Mouse (Mus musculus) MEL (cell line): ENCODE measurements around the gene Hacl1. TPM values are rescaled to one million over a fixed set of nuclear protein-coding genes. Genes with fewer than 3 reads are reported as not detected.
A peak's percentile ranks its signal among the peaks of the same experiment; 100 is the strongest.

Experiments
- DNase-seq: peaks from one replicate; pipeline ENCODE4 v3.0.0; 2011; ENCODE audit warnings: low read depth, low spot score
- H3K27ac ChIP-seq: 2 replicates; pipeline ENCODE4 v1.5.1; 2012; ENCODE audit warnings: low read depth, mild to moderate bottlenecking, control low read depth, low read length, moderate library complexity; ENCODE audit not compliant: control insufficient read depth
- H3K27me3 ChIP-seq, 2 experiments: fragments of 150-350 bp in 1 of 2; sonication (generic) in 1 of 2; 2 replicates each; pipeline ENCODE4 v1.6.1; 2012; ENCODE audit warnings: low read length in 2 of 2, mild to moderate bottlenecking in 2 of 2, improper control_type of control experiment in 1 of 2, moderate library complexity in 1 of 2; ENCODE audit not compliant: insufficient read depth in 2 of 2, control insufficient read depth in 1 of 2
- H3K36me3 ChIP-seq, 2 experiments: 2 replicates each; pipeline ENCODE4 v1.6.1; 2012 to 2014; ENCODE audit warnings: low read length in 2 of 2, improper control_type of control experiment in 1 of 2, inconsistent platforms in 1 of 2, mild to moderate bottlenecking in 1 of 2; ENCODE audit not compliant: insufficient read depth in 2 of 2, control insufficient read depth in 1 of 2
- H3K4me1 ChIP-seq, 2 experiments: fragments of 150-350 bp in 1 of 2; sonication (generic) in 1 of 2; 2 replicates each; pipeline ENCODE4 v1.6.1; 2012; ENCODE audit warnings: low read length in 2 of 2, improper control_type of control experiment in 1 of 2, mild to moderate bottlenecking in 1 of 2; ENCODE audit not compliant: insufficient read depth in 2 of 2, control insufficient read depth in 1 of 2
- H3K4me3 ChIP-seq, 2 experiments: fragments of 150-350 bp in 1 of 2; sonication (generic) in 1 of 2; 2 replicates each; pipeline ENCODE4 v1.5.1; 2012; ENCODE audit warnings: low read depth in 2 of 2, low read length in 2 of 2, mild to moderate bottlenecking in 2 of 2, moderate library complexity in 2 of 2, control low read depth in 1 of 2, improper control_type of control experiment in 1 of 2; ENCODE audit not compliant: control insufficient read depth in 1 of 2, insufficient read depth in 1 of 2
- H3K79me2 ChIP-seq: 2 replicates; pipeline ENCODE4 v1.6.1; 2012; ENCODE audit warnings: mild to moderate bottlenecking, low read length, moderate library complexity; ENCODE audit not compliant: control insufficient read depth, poor library complexity, insufficient read depth
- H3K9ac ChIP-seq: 2 replicates; pipeline ENCODE4 v1.6.1; 2012; ENCODE audit warnings: low read depth, mild to moderate bottlenecking, control low read depth, low read length, moderate library complexity; ENCODE audit not compliant: control insufficient read depth, poor library complexity, severe bottlenecking
- H3K9me3 ChIP-seq: fragments of 150-350 bp; sonication (generic); replicated peaks from 2 replicates; pipeline ENCODE4 v1.6.1; 2012; ENCODE audit warnings: mild to moderate bottlenecking, low read length, improper control_type of control experiment, moderate library complexity; ENCODE audit not compliant: insufficient read depth
- BHLHE40 ChIP-seq: IDR thresholded peaks from 2 replicates; pipeline ENCODE4 v1.6.1; 2012; ENCODE audit warnings: low read depth, mild to moderate bottlenecking, inconsistent platforms, low read length, improper control_type of control experiment, borderline replicate concordance
- CHD2 ChIP-seq: IDR thresholded peaks from 2 replicates; pipeline ENCODE4 v1.6.1; 2011; ENCODE audit warnings: low read length, improper control_type of control experiment
- CTCF ChIP-seq, 3 experiments: IDR thresholded peaks in 2 of 3; conservative IDR thresholded peaks in 1 of 3; 2 replicates each; pipeline ENCODE4 v1.5.1; 2011 to 2012; ENCODE audit warnings: low read length in 3 of 3, low read depth in 2 of 3, mild to moderate bottlenecking in 2 of 3, improper control_type of control experiment in 1 of 3, inconsistent platforms in 1 of 3, mixed read lengths in 1 of 3, moderate library complexity in 1 of 3; ENCODE audit not compliant: control insufficient read depth in 1 of 3, insufficient read depth in 1 of 3, poor library complexity in 1 of 3, severe bottlenecking in 1 of 3
- E2F4 ChIP-seq: IDR thresholded peaks from 2 replicates; pipeline ENCODE4 v1.6.1; 2011; ENCODE audit warnings: low read depth, low read length, improper control_type of control experiment, borderline replicate concordance
- ETS1 ChIP-seq: IDR thresholded peaks from 2 replicates; pipeline ENCODE4 v1.6.1; 2012; ENCODE audit warnings: low read depth, mild to moderate bottlenecking, inconsistent platforms, low read length, improper control_type of control experiment, moderate library complexity
- GABPA ChIP-seq: IDR thresholded peaks from 2 replicates; pipeline ENCODE4 v1.6.1; 2012; ENCODE audit warnings: low read depth, mild to moderate bottlenecking, inconsistent platforms, low read length, improper control_type of control experiment, moderate library complexity
- GATA1 ChIP-seq: IDR thresholded peaks from 2 replicates; pipeline ENCODE4 v1.6.1; 2011; ENCODE audit warnings: low read depth, low read length, improper control_type of control experiment
- HCFC1 ChIP-seq: IDR thresholded peaks from 2 replicates; pipeline ENCODE4 v1.6.1; 2012; ENCODE audit warnings: low read depth, mild to moderate bottlenecking, inconsistent platforms, low read length, improper control_type of control experiment, moderate library complexity
- JUND ChIP-seq: IDR thresholded peaks from 2 replicates; pipeline ENCODE4 v1.6.1; 2011; ENCODE audit warnings: low read depth, mild to moderate bottlenecking, improper control_type of control experiment, low read length
- MAFK ChIP-seq: IDR thresholded peaks from 2 replicates; pipeline ENCODE4 v1.6.1; 2011; ENCODE audit warnings: low read depth, mild to moderate bottlenecking, low read length, improper control_type of control experiment, borderline replicate concordance
- MAX ChIP-seq: IDR thresholded peaks from 2 replicates; pipeline ENCODE4 v1.6.1; 2011; ENCODE audit warnings: low read length, improper control_type of control experiment
- MAZ ChIP-seq: IDR thresholded peaks from 2 replicates; pipeline ENCODE4 v1.6.1; 2012; ENCODE audit warnings: low read depth, mild to moderate bottlenecking, inconsistent platforms, low read length, improper control_type of control experiment
- MEF2A ChIP-seq: IDR thresholded peaks from 2 replicates; pipeline ENCODE4 v1.6.1; 2014; ENCODE audit warnings: low read depth, mild to moderate bottlenecking, inconsistent platforms, low read length, improper control_type of control experiment; ENCODE audit not compliant: poor library complexity, insufficient replicate concordance, severe bottlenecking; ENCODE audit errors: extremely low read depth
- MXI1 ChIP-seq: IDR thresholded peaks from 2 replicates; pipeline ENCODE4 v1.6.1; 2011; ENCODE audit warnings: mild to moderate bottlenecking, low read depth, low read length, improper control_type of control experiment
- MYB ChIP-seq: IDR thresholded peaks from 2 replicates; pipeline ENCODE4 v1.6.1; 2011; ENCODE audit warnings: mild to moderate bottlenecking, low read depth, low read length, improper control_type of control experiment
- MYC ChIP-seq: IDR thresholded peaks from 2 replicates; pipeline ENCODE4 v1.6.1; 2011; ENCODE audit warnings: low read depth, mild to moderate bottlenecking, low read length, improper control_type of control experiment, moderate library complexity
- NELFE ChIP-seq: IDR thresholded peaks from 2 replicates; pipeline ENCODE4 v1.6.1; 2011; ENCODE audit warnings: low read depth, low read length, improper control_type of control experiment
- NRF1 ChIP-seq: IDR thresholded peaks from 2 replicates; pipeline ENCODE4 v1.6.1; 2014; ENCODE audit warnings: low read depth, mild to moderate bottlenecking, inconsistent platforms, low read length, improper control_type of control experiment, moderate library complexity; ENCODE audit not compliant: poor library complexity, insufficient read depth, severe bottlenecking
- RCOR1 ChIP-seq: IDR thresholded peaks from 2 replicates; pipeline ENCODE4 v1.6.1; 2012; ENCODE audit warnings: low read depth, mild to moderate bottlenecking, inconsistent platforms, low read length, improper control_type of control experiment
- SIN3A ChIP-seq: IDR thresholded peaks from 2 replicates; pipeline ENCODE4 v1.6.1; 2012; ENCODE audit warnings: low read length, improper control_type of control experiment, inconsistent platforms
- SMC3 ChIP-seq: IDR thresholded peaks from 2 replicates; pipeline ENCODE4 v1.6.1; 2011; ENCODE audit warnings: low read depth, low read length, improper control_type of control experiment
- TBP ChIP-seq: IDR thresholded peaks from 2 replicates; pipeline ENCODE4 v1.8.0; 2011; ENCODE audit warnings: low read depth, low read length, improper control_type of control experiment
- UBTF ChIP-seq: IDR thresholded peaks from 2 replicates; pipeline ENCODE4 v1.6.1; 2012; ENCODE audit warnings: low read depth, mild to moderate bottlenecking, inconsistent platforms, low read length, improper control_type of control experiment, moderate library complexity, borderline replicate concordance; ENCODE audit not compliant: insufficient read depth
- ZC3H11A ChIP-seq: IDR thresholded peaks from 2 replicates; pipeline ENCODE4 v1.6.1; 2012; ENCODE audit warnings: low read depth, mild to moderate bottlenecking, inconsistent platforms, low read length, improper control_type of control experiment
- ZKSCAN1 ChIP-seq: IDR thresholded peaks from 2 replicates; pipeline ENCODE4 v1.6.1; 2012; ENCODE audit warnings: low read depth, mild to moderate bottlenecking, inconsistent platforms, low read length, improper control_type of control experiment, moderate library complexity
- ZMIZ1 ChIP-seq: IDR thresholded peaks from 2 replicates; pipeline ENCODE4 v1.6.1; 2012; ENCODE audit warnings: low read depth, mild to moderate bottlenecking, inconsistent platforms, low read length, improper control_type of control experiment, moderate library complexity
- ZNF384 ChIP-seq: IDR thresholded peaks from 2 replicates; pipeline ENCODE4 v1.6.1; 2012; ENCODE audit warnings: low read depth, mild to moderate bottlenecking, inconsistent platforms, low read length, improper control_type of control experiment
- polyA plus RNA-seq, 2 experiments: library from polyadenylated mRNA; stranded (reverse) in 1 of 2; unstranded in 1 of 2; fragments of >175 nt in 1 of 2; fragments of >200 nt in 1 of 2; gene quantifications; 2 replicates each; pipeline versions ENCODE4 v1.2.1 to v1.2.4; 2012; ENCODE audit warnings: low replicate concordance in 2 of 2, low read depth in 1 of 2; ENCODE audit not compliant: insufficient read length in 2 of 2, insufficient read depth in 1 of 2, missing spikeins in 1 of 2
- total RNA-seq: library from RNA; depleted of rRNA; stranded (reverse); fragments of 300-350 nt; gene quantifications from 2 replicates; pipeline ENCODE4 v1.2.3, GENCODE M21; 2012

Hacl1 gene
- total and polyA plus RNA-seq, 3 experiments: 7.7 to 13.3 TPM; not detected in 1

- TF ChIP-seq MXI1: no peak
- peak; percentile 76; the same call in 1 of the 2 replicates for TF ChIP-seq MEF2A
- no peak for TF ChIP-seq JUND
- TF ChIP-seq, all 39 proteins: peak for 9
Observed at GRCm38 (mm10) chr14:31669642-31670490, 28.8 kb upstream of the Hacl1 start (continued).

GRCm38 (mm10) chr14:31669161-31669611 lies 28.1 kb upstream of the Hacl1 start:
- DNase-seq: no peak
- H3K4me3 ChIP-seq: no peak overlapping the region
- H3K36me3 ChIP-seq: peaks cover 0 to 21% of the 10 kb centered on the region in 2 experiments; a peak in 3 of 4 replicates
- peaks cover 15 to 28% of the 10 kb centered on the region in 2 experiments for H3K4me1 ChIP-seq
- peak overlapping the region; percentile 44; the same call in 1 of the 2 replicates for H3K27ac ChIP-seq
- no peaks in the 10 kb centered on the region for H3K9me3 ChIP-seq
- H3K9ac ChIP-seq: no peak overlapping the region; the same call in 1 of the 2 replicates
- TF ChIP-seq ZNF384 (no peak), GATA1 (no peak), ZMIZ1 (no peak), MYB (no peak), SIN3A (no peak), BHLHE40 (no peak), UBTF (no peak), E2F4 (no peak), ZKSCAN1 (no peak), MAX (no peak), MEF2A (no peak), CHD2 (no peak), RCOR1 (no peak), TBP (no peak)
- TF ChIP-seq, all 39 proteins: peak for 0
- no peaks in the 10 kb centered on the region for H3K79me2 ChIP-seq
- H3K27me3 ChIP-seq: no peaks in the 10 kb centered on the region

- Histone ChIP-seq H3K27ac (no peak overlapping the region), H3K27me3 (no peaks in the 10 kb centered on the region), H3K79me2 (no peaks in the 10 kb centered on the region), H3K9me3 (no peaks in the 10 kb centered on the region), H3K9ac (no peak overlapping the region), H3K4me1 (peaks cover 19 to 36% of the 10 kb centered on the region in 2 experiments), H3K4me3 (no peak overlapping the region), H3K36me3 (peaks cover 0 to 27% of the 10 kb centered on the region in 2 experiments; a peak in 3 of 4 replicates)
- DNase-seq: no peak
- no peak for TF ChIP-seq JUND
- TF ChIP-seq NRF1: no peak
- no peak for TF ChIP-seq E2F4
- TF ChIP-seq SMC3: no peak
- TF ChIP-seq ZMIZ1: no peak
- no peak for TF ChIP-seq SIN3A
- no peak for TF ChIP-seq ZC3H11A
- no peak for TF ChIP-seq HCFC1
- TF ChIP-seq UBTF: no peak
- no peak for TF ChIP-seq GABPA
- no peak for TF ChIP-seq CTCF (IDR thresholded peaks at IDR 0.05 in 2 of 3, conservative IDR thresholded peaks at IDR 0.05 in 1 of 3; ENCODE audit: control insufficient read depth in 1 of 3, insufficient read depth in 1 of 3, low read depth in 2 of 3, low read length in 3 of 3, poor library complexity in 1 of 3, severe bottlenecking in 1 of 3)
- no peak for TF ChIP-seq NELFE
- no peak for TF ChIP-seq MAZ
- TF ChIP-seq BHLHE40: no peak
- no peak for TF ChIP-seq ZNF384
- TF ChIP-seq MAFK: no peak
- TF ChIP-seq ETS1: no peak
- no peak for TF ChIP-seq MYC
Observed at GRCm38 (mm10) chr14:31668326-31668725, 27.2 kb upstream of the Hacl1 start.
